Mouse (Mus musculus) ES-E14 (cell line): ENCODE results near the gene Zdhhc22. TPM values are rescaled to one million over a fixed set of nuclear protein-coding genes. Genes with fewer than 3 reads are reported as not detected.

Experiments used
- DNase-seq: peaks from one replicate; pipeline ENCODE4 v3.0.0-alpha.2; 2013; ENCODE audit warnings: low read depth, low spot score
- H3K27ac ChIP-seq: 2 replicates; pipeline ENCODE4 v1.5.1; 2012; ENCODE audit warnings: low read depth, mild to moderate bottlenecking, low read length, moderate library complexity, mixed read lengths; ENCODE audit not compliant: poor library complexity, insufficient read depth, severe bottlenecking
- H3K36me3 ChIP-seq: 2 replicates; pipeline ENCODE4 v1.6.1; 2012; ENCODE audit warnings: mild to moderate bottlenecking, low read length, moderate library complexity, mixed read lengths; ENCODE audit not compliant: control insufficient read depth, poor library complexity, insufficient read depth, severe bottlenecking
- H3K4me1 ChIP-seq, 2 experiments: fragments of 150-350 bp in 1 of 2; sonication (generic) in 1 of 2; 2 replicates each; pipeline ENCODE4 v1.6.1; 2012; ENCODE audit warnings: low read length in 2 of 2, mild to moderate bottlenecking in 1 of 2, mixed read lengths in 1 of 2; ENCODE audit not compliant: control insufficient read depth in 2 of 2, insufficient read depth in 2 of 2, poor library complexity in 1 of 2
- H3K4me3 ChIP-seq, 2 experiments: fragments of 150-350 bp in 1 of 2; sonication (generic) in 1 of 2; 2 replicates each; pipeline ENCODE4 v1.5.1; 2012; ENCODE audit warnings: low read length in 2 of 2, low read depth in 1 of 2, mild to moderate bottlenecking in 1 of 2, mixed read lengths in 1 of 2; ENCODE audit not compliant: insufficient read depth in 1 of 2, poor library complexity in 1 of 2, severe bottlenecking in 1 of 2
- H3K9ac ChIP-seq: 2 replicates; pipeline ENCODE4 v1.6.1; 2012; ENCODE audit warnings: low read depth, mild to moderate bottlenecking, low read length, mixed read lengths; ENCODE audit not compliant: poor library complexity, insufficient read depth, severe bottlenecking
- H3K9me3 ChIP-seq: fragments of 150-350 bp; sonication (generic); 2 replicates; pipeline ENCODE4 v1.6.1; 2012; ENCODE audit warnings: low read depth, mild to moderate bottlenecking, low read length; ENCODE audit not compliant: control insufficient read depth, insufficient read depth
- CHD2 ChIP-seq: IDR thresholded peaks from 2 replicates; pipeline ENCODE4 v1.6.1; 2014; ENCODE audit warnings: mild to moderate bottlenecking, low read depth, low read length, inconsistent platforms
- HCFC1 ChIP-seq: IDR thresholded peaks from 2 replicates; pipeline ENCODE4 v1.6.1; 2012; ENCODE audit warnings: low read length, inconsistent platforms, borderline replicate concordance; ENCODE audit not compliant: insufficient read depth
- MAFK ChIP-seq: IDR thresholded peaks from 2 replicates; pipeline ENCODE4 v1.6.1; 2014; ENCODE audit warnings: mild to moderate bottlenecking, low read depth, low read length, inconsistent platforms; ENCODE audit not compliant: insufficient read depth
- ZC3H11A ChIP-seq: IDR thresholded peaks from 2 replicates; pipeline ENCODE4 v1.6.1; 2012; ENCODE audit warnings: low read depth, mild to moderate bottlenecking, inconsistent platforms, low read length, borderline replicate concordance
- ZNF384 ChIP-seq: IDR thresholded peaks from 2 replicates; pipeline ENCODE4 v1.6.1; 2012; ENCODE audit warnings: low read depth, low read length, inconsistent platforms
- in situ Hi-C, 2 experiments: fragments of 600-800 bp; cut with MboI; formaldehyde crosslinking; loops; one replicate each; pipeline ENCODE4 v1.15.1; 2025; ENCODE audit warnings: low sequenced_read_pairs in 2 of 2, inconsistent platforms in 1 of 2; ENCODE audit not compliant: unreplicated experiment in 2 of 2
- total RNA-seq: library from RNA; depleted of rRNA; stranded (reverse); fragments of 300-350 nt; gene quantifications from 2 replicates; pipeline ENCODE4 v1.2.3, GENCODE M21; 2012

Gene Zdhhc22
- total RNA-seq, 1 experiment = not detected

GRCm38 (mm10) chr12:86994776-86995175, 4.5 kb upstream of the Zdhhc22 start:
- peaks cover 0 to 6% of the 10 kb centered on the region in 2 experiments; a peak in 1 of 4 replicates for H3K4me1 ChIP-seq
- no peak overlapping the region for H3K4me3 ChIP-seq
- TF ChIP-seq MAFK (no peak), CHD2 (no peak), ZC3H11A (no peak), ZNF384 (no peak), HCFC1 (no peak)
- DNase-seq = no peak
- no peak overlapping the region for H3K9ac ChIP-seq
- in situ Hi-C loops = no loop called here
- no peak overlapping the region for H3K27ac ChIP-seq
- H3K36me3 ChIP-seq = no peaks in the 10 kb centered on the region
- H3K9me3 ChIP-seq = no peaks in the 10 kb centered on the region

DNA sequence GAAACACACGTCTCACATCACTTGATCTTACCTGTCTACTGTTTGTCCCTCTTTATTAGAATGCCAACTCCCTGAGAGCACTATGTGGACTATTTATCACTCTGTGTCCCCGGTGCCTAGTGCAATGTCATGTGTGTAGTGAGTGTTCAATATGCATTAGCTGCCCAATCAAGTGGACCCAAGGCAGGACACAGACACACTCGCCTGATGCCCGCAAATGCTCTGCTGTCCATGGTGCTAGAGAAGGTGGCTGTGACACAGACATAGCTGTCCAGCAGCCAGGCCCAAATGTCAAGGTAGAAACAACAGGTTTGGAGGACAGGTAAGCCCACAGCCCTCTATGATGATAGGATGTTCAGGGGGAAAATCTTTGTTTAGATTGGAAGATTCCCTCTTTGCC, 3.9 kb upstream of the Zdhhc22 start:
- in situ Hi-C loops = no loop called here
- Histone ChIP-seq H3K9me3 (no peaks in the 10 kb centered on the region), H3K9ac (no peak overlapping the region), H3K27ac (no peak overlapping the region), H3K4me3 (no peak overlapping the region), H3K36me3 (no peaks in the 10 kb centered on the region), H3K4me1 (peaks cover 0 to 6% of the 10 kb centered on the region in 2 experiments; a peak in 1 of 4 replicates)
- TF ChIP-seq ZC3H11A (no peak), ZNF384 (no peak), CHD2 (no peak), HCFC1 (no peak), MAFK (no peak)
- no peak for DNase-seq

DNA sequence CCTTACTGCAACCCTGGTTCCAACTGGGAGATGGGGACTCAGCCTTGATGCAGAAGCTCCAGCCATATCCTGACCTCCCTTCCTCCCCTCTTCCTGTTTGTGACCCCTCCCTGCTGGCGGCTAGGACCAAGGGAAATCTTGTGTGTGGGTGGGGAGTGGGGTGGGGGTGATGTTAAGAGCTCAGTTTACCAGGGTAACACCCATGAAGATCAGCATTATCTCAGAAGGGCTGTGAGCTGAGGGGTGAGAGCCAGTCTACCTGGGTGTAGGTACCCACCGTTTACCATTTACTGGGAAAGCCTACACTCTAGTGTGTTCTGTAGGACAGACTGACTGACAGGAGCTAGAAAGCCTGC, 503 bp upstream of the Zdhhc22 start:
- no peaks in the 10 kb centered on the region for H3K9me3 ChIP-seq
- in situ Hi-C loops = no loop called here
- H3K9ac ChIP-seq = no peak overlapping the region
- TF ChIP-seq HCFC1 = no peak
- no peak for TF ChIP-seq ZC3H11A
- TF ChIP-seq MAFK = no peak
- TF ChIP-seq CHD2 = no peak
- no peak for TF ChIP-seq ZNF384
- no peak overlapping the region for H3K4me3 ChIP-seq
- H3K4me1 ChIP-seq = peaks cover 0 to 8% of the 10 kb centered on the region in 2 experiments; a peak in 1 of 4 replicates
- H3K36me3 ChIP-seq = no peaks in the 10 kb centered on the region
- no peak overlapping the region for H3K27ac ChIP-seq
- DNase-seq = no peak

- H3K4me3 ChIP-seq = peak overlapping the region in 1 of 2 experiments; percentile 72; a peak in 1 of 4 replicates
- in situ Hi-C loops = no loop called here
These were observed 852 bp downstream of the Zdhhc22 start for GRCm38 (mm10) chr12:86989378-86989777.

GRCm38 (mm10) chr12:86988227-86988626, 2.0 kb downstream of the Zdhhc22 start:
- Histone ChIP-seq H3K36me3 (no peaks in the 10 kb centered on the region), H3K27ac (no peak overlapping the region), H3K4me3 (no peak overlapping the region), H3K9ac (no peak overlapping the region), H3K9me3 (no peaks in the 10 kb centered on the region), H3K4me1 (peaks cover 0 to 9% of the 10 kb centered on the region in 2 experiments; a peak in 1 of 4 replicates)
- in situ Hi-C loops = no loop called here
- TF ChIP-seq CHD2 (no peak), MAFK (no peak), HCFC1 (no peak), ZNF384 (no peak), ZC3H11A (no peak)
- no peak for DNase-seq

More at GRCm38 (mm10) chr12:86989378-86989777, 852 bp downstream of the Zdhhc22 start:
- Histone ChIP-seq H3K4me1 (peaks cover 0 to 8% of the 10 kb centered on the region in 2 experiments; a peak in 1 of 4 replicates), H3K9me3 (no peaks in the 10 kb centered on the region), H3K36me3 (no peaks in the 10 kb centered on the region), H3K27ac (no peak overlapping the region), H3K9ac (no peak overlapping the region)
- TF ChIP-seq CHD2 (no peak), MAFK (no peak), ZNF384 (no peak), HCFC1 (no peak), ZC3H11A (no peak)
- no peak for DNase-seq
